Mouse (Mus musculus) naive thymus-derived CD4-positive, alpha-beta T cell, adult 2 months (primary cell): ENCODE data around the gene Ildr1.

Source experiments
- DNase-seq: peaks from one replicate; pipeline ENCODE4 v3.0.0-alpha.2; 2011; ENCODE audit warnings: low read depth

Ildr1 gene

DNA sequence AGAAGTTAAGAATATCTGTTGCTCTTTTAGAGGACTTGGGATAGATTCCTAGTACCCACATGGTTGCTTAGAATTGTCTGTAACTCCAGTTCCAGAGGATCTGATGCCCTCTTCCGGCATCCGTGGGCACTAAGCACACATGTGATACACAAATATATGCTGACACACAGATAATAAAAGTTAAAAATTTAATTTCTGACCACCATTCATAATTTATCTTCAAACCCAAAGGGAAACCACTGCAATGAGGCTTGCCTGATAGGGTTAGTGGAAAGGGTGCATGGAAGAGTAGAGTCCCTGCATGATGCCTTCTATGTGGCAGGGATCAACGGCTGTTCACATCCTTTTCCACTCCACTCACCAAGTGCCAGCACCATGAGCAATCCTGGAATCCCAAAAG, 77.9 kb downstream of the Ildr1 start:
- DNase-seq, result no peak

- DNase-seq, result no peak
Observed at GRCm38 (mm10) chr16:36772996-36773395, 79.2 kb downstream of the Ildr1 start.

GRCm38 (mm10) chr16:36775658-36776057, 81.9 kb downstream of the Ildr1 start:
- DNase-seq, result no peak
